In the genomic region with DNA sequence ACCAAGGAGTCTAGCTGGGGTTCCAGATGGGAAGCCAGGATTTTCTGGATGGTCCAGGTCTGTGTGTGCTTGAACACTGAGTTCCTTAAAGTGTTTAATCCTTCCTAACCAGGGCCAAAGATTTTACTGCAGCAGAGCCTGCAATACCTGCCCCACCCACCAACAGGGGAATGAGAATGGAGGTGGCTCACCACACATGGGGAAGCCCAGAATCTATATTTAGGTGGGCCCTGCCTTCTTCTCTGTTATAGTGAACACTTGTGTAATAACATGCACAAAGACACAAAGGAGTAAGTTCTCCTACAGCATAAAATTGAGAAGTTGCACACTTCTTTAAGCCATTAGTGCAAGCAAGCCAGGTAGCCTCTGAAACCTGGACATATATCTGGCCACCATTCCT, we compare ENCODE assay signal across 19 mouse cellular contexts. TPM values are rescaled to one million over a fixed set of nuclear protein-coding genes. Genes with fewer than 3 reads are reported as not detected.
DNase-seq lines count a peak whose midpoint lies in the region; ATAC-seq and TF ChIP-seq lines count a peak whose summit lies in the region.
"Had no signal": no experiment of that assay in that cellular context is flagged by ENCODE, and none has a peak within 500 bp of the region (broad histone marks: within the 10 kb centered on the region; RNA-seq: fewer than 3 reads in every experiment).

No protein-coding gene starts in this region.

- no peak for TF ChIP-seq POLR2A in cerebellum, adult 2 months (IDR thresholded peaks at IDR 0.05; ENCODE audit: borderline replicate concordance, insufficient read depth, low read length)

- H3K27ac ChIP-seq in cerebellum, adult 2 months (ENCODE audit: insufficient read depth, low read length) = no peak overlapping the region
- H3K27ac ChIP-seq: embryonic facial prominence, embryonic 13.5 days; forebrain, embryonic 12.5 days; hindbrain, embryonic 12.5 days; hindbrain, embryonic 15.5 days had no signal

- peaks cover 14% of the 10 kb centered on the region for H3K4me1 ChIP-seq in cerebellum, adult 2 months (ENCODE audit: control insufficient read depth, insufficient read depth, low read length)

- no peaks in the 10 kb centered on the region; the same call in 1 of the 2 replicates for H3K36me3 ChIP-seq in splenic B cell, adult 2 months (ENCODE audit: control insufficient read depth, insufficient read depth, low read length, poor library complexity, severe bottlenecking)
- H3K36me3 ChIP-seq: forebrain, embryonic 12.5 days; forebrain, embryonic 15.5 days; hindbrain, embryonic 12.5 days; hindbrain, embryonic 15.5 days had no signal

- no peak for TF ChIP-seq CTCF in cerebellum, adult 2 months (IDR thresholded peaks at IDR 0.05; ENCODE audit: borderline replicate concordance, insufficient read depth, low read depth, low read length)

- H3K27me3 ChIP-seq in splenic B cell, adult 2 months (ENCODE audit: control insufficient read depth, insufficient read depth, low read length, poor library complexity, severe bottlenecking) = no peaks in the 10 kb centered on the region
- H3K27me3 ChIP-seq in cerebellum, adult 2 months (ENCODE audit: control insufficient read depth, insufficient read depth, low read length) = no peaks in the 10 kb centered on the region
- H3K27me3 ChIP-seq: embryonic facial prominence, embryonic 13.5 days; forebrain, embryonic 12.5 days; forebrain, embryonic 15.5 days; hindbrain, embryonic 12.5 days; hindbrain, embryonic 15.5 days had no signal

- DNase-seq in A20 (ENCODE audit: low read depth, low spot score) = peak; percentile 65
- DNase-seq in B cell, adult 2 months = peak; percentile 5 to 21
- DNase-seq in splenic B cell, adult 2 months (ENCODE audit: low read depth, low spot score) = peak; percentile 24
- no peak for DNase-seq in cerebellum, adult 2 months
- DNase-seq in c-Kit-positive CD71-positive TER-119-positive erythroid progenitor cells, embryonic 14.5 days (ENCODE audit: low spot score) = no peak
- DNase-seq: adrenal gland, adult 2 months; adrenal gland, postnatal 14 days; cerebellum, adult 11-12 months; cerebellum, adult 9-10 months; cerebellum, postnatal 14 days; gastrocnemius, postnatal 25 days; heart, adult 18-20 months had no signal

- no peak overlapping the region for H3K4me3 ChIP-seq in cerebellum, adult 2 months (replicated peaks; ENCODE audit: insufficient read depth, low read depth, low read length)
- H3K4me3 ChIP-seq: embryonic facial prominence, embryonic 13.5 days; erythroblast, embryonic 14.5 days; forebrain, embryonic 12.5 days; forebrain, embryonic 15.5 days; hindbrain, embryonic 12.5 days; hindbrain, embryonic 15.5 days had no signal

- ATAC-seq in megakaryocyte, adult 5-6 weeks (ENCODE audit: poor library complexity, severe bottlenecking) = peak; percentile 35
- ATAC-seq: forebrain, embryonic 15.5 days had no signal

RNA-seq across cellular contexts. Expression of a gene that starts 36.5 kb away (rescaled TPM):
- total RNA-seq in megakaryocyte, adult 5-6 weeks (2015) = 34.2 and 38.0 TPM in 2 replicates
- 13.6 and 17.8 TPM in 2 replicates for total RNA-seq in megakaryocyte, adult 5-6 weeks (2017)
- polyA plus RNA-seq in cerebellum, adult 2 months (2012; rRNA removed) = 45.3 and 47.0 TPM in 2 replicates

Comparison
In these comparisons a context has a peak if more than half of its experiments do, and no peak if none do; other contexts are left out.
1. DNase-seq: peak in A20 (single experiment), B cell, adult 2 months (2 of 2) and splenic B cell, adult 2 months (single experiment); none in cerebellum, adult 2 months (0 of 2) and c-Kit-positive CD71-positive TER-119-positive erythroid progenitor cells, embryonic 14.5 days (single experiment).